Mouse (Mus musculus) lung, embryonic 16.5 days (tissue): ENCODE data around the gene S100a16. TPM values are rescaled to one million over a fixed set of nuclear protein-coding genes. Genes with fewer than 3 reads are reported as not detected.
A peak's percentile ranks its signal among the peaks of the same experiment; 100 is the strongest.

Experiments
- ATAC-seq: fragments of 200-750 bp; cut with Nextera tagmentation; 2 replicates; pipeline ENCODE4 v1.8.0; 2017; ENCODE audit warnings: low read depth, mild to moderate bottlenecking, moderate library complexity
- H3K27ac ChIP-seq: fragments of 300-500 bp; sonication (generic); 2 replicates; pipeline ENCODE4 v1.5.1; 2014; ENCODE audit warnings: mild to moderate bottlenecking, control low read depth, low read length
- H3K27me3 ChIP-seq: fragments of 300-500 bp; sonication (generic); 2 replicates; pipeline ENCODE4 v1.6.1; 2014; ENCODE audit warnings: low read depth, low read length, mixed read lengths; ENCODE audit not compliant: control insufficient read depth, insufficient read depth
- H3K36me3 ChIP-seq: fragments of 300-500 bp; sonication (generic); 2 replicates; pipeline ENCODE4 v1.6.1; 2014; ENCODE audit warnings: low read length; ENCODE audit not compliant: control insufficient read depth, insufficient read depth
- H3K4me1 ChIP-seq: fragments of 300-500 bp; sonication (generic); replicated peaks from 2 replicates; pipeline ENCODE4 v1.6.1; 2014; ENCODE audit warnings: low read length, mixed read lengths; ENCODE audit not compliant: control insufficient read depth, insufficient read depth
- H3K4me2 ChIP-seq: fragments of 300-500 bp; sonication (generic); 2 replicates; pipeline ENCODE4 v1.6.1; 2014; ENCODE audit warnings: low read depth, low read length, control low read depth
- H3K4me3 ChIP-seq: fragments of 300-500 bp; sonication (generic); 2 replicates; pipeline ENCODE4 v1.5.1; 2014; ENCODE audit warnings: mild to moderate bottlenecking, low read length, control low read depth
- H3K9ac ChIP-seq: fragments of 300-500 bp; sonication (generic); 2 replicates; pipeline ENCODE4 v1.6.1; 2014; ENCODE audit warnings: low read length, control low read depth
- H3K9me3 ChIP-seq: fragments of 300-500 bp; sonication (generic); 2 replicates; pipeline ENCODE4 v1.6.1; 2016; ENCODE audit warnings: low read length; ENCODE audit not compliant: control insufficient read depth
- WGBS: fragments of 180-500 bp; shearing (Covaris S2); extraction: QIAGEN DNeasy Blood & Tissue Kit; methylation state at CpG from one replicate; pipeline ENCODE4 v1.1.7; 2014; 5-methylcytosine and 5-hydroxymethylcytosine counted together
- polyA plus RNA-seq: library from polyadenylated mRNA; unstranded; fragments of >200 nt; fragmentation: Nextera tagmentation; extraction: Ambion mirVana; gene quantifications from 2 replicates; pipeline ENCODE4 v1.2.1, GENCODE M21; 2015

S100a16 gene
- polyA plus RNA-seq = 241 and 257 TPM in 2 replicates

GRCm38 (mm10) chr3:90537141-90537904 is at the start of gene S100a16:
Gene S100a16, plus strand, starts transcription at chr3:90537254.
- H3K4me2 ChIP-seq = peak within 1 kb of the TSS; percentile 43
- peak within 1 kb of the TSS; percentile 43 for H3K4me3 ChIP-seq
- H3K27ac ChIP-seq = peak within 1 kb of the TSS; percentile 82
- H3K36me3 ChIP-seq = no peaks in the 10 kb centered on the region
- no peaks in the 10 kb centered on the region for H3K27me3 ChIP-seq
- WGBS = 28% methylated on average over 10 of the region's 10 CpGs
- H3K4me1 ChIP-seq = no peaks in the 10 kb centered on the region; the same call in 1 of the 2 replicates
- peak; percentile 90 for ATAC-seq
- H3K9me3 ChIP-seq = no peaks in the 10 kb centered on the region
- peak within 1 kb of the TSS; percentile 53 for H3K9ac ChIP-seq

GRCm38 (mm10) chr3:90488576-90488975 is 48.5 kb upstream of the S100a16 start:
- Histone ChIP-seq H3K27me3 (no peaks in the 10 kb centered on the region), H3K4me3 (no peak overlapping the region), H3K36me3 (peaks cover 41% of the 10 kb centered on the region), H3K4me1 (peaks cover 10% of the 10 kb centered on the region), H3K27ac (no peak overlapping the region), H3K4me2 (no peak overlapping the region), H3K9ac (no peak overlapping the region), H3K9me3 (no peaks in the 10 kb centered on the region)
- WGBS = 78% methylated on average over 6 of the region's 6 CpGs
- ATAC-seq = no peak

GRCm38 (mm10) chr3:90490696-90491256 is 46.3 kb upstream of the S100a16 start, which contains the start of gene Snapin:
Gene Snapin, minus strand, starts transcription at chr3:90491033.
- under 1% methylated on average over 37 of the region's 37 CpGs for WGBS

GRCm38 (mm10) chr3:90491350-90491749 is 45.7 kb upstream of the S100a16 start:
- Histone ChIP-seq H3K4me2 (no peak overlapping the region), H3K9ac (no peak overlapping the region), H3K36me3 (peaks cover 27% of the 10 kb centered on the region), H3K27ac (no peak overlapping the region), H3K9me3 (no peaks in the 10 kb centered on the region), H3K4me3 (no peak overlapping the region), H3K27me3 (no peaks in the 10 kb centered on the region), H3K4me1 (peaks cover 10% of the 10 kb centered on the region)
- no peak for ATAC-seq
- WGBS = 32% methylated on average over 2 of the region's 2 CpGs

More at GRCm38 (mm10) chr3:90490696-90491256, 46.3 kb upstream of the S100a16 start, which contains the start of gene Snapin:
- Histone ChIP-seq H3K36me3 (peaks cover 26% of the 10 kb centered on the region), H3K4me1 (peaks cover 10% of the 10 kb centered on the region), H3K27me3 (no peaks in the 10 kb centered on the region), H3K27ac (peak within 1 kb of the TSS; percentile 86), H3K9ac (peak within 1 kb of the TSS; percentile 86), H3K4me2 (peak within 1 kb of the TSS; percentile 62), H3K4me3 (peak within 1 kb of the TSS; percentile 80), H3K9me3 (no peaks in the 10 kb centered on the region)
- ATAC-seq = peak; percentile 99

GRCm38 (mm10) chr3:90493831-90494540 is 43.1 kb upstream of the S100a16 start:
- WGBS = 50% methylated on average over 4 of the region's 4 CpGs
- H3K27me3 ChIP-seq = no peaks in the 10 kb centered on the region
- H3K36me3 ChIP-seq = peaks cover 29% of the 10 kb centered on the region

GRCm38 (mm10) chr3:90495850-90496525 is 41.1 kb upstream of the S100a16 start:
- ATAC-seq = no peak
- Histone ChIP-seq H3K36me3 (peaks cover 36% of the 10 kb centered on the region), H3K4me3 (no peak overlapping the region), H3K4me1 (no peaks in the 10 kb centered on the region; the same call in 1 of the 2 replicates), H3K27ac (no peak overlapping the region), H3K27me3 (no peaks in the 10 kb centered on the region), H3K9ac (no peak overlapping the region), H3K9me3 (no peaks in the 10 kb centered on the region), H3K4me2 (no peak overlapping the region)
- 81% methylated on average over 7 of the region's 7 CpGs for WGBS

More at GRCm38 (mm10) chr3:90493831-90494540, 43.1 kb upstream of the S100a16 start:
- H3K4me1 ChIP-seq = peaks cover 10% of the 10 kb centered on the region
- no peak overlapping the region for H3K9ac ChIP-seq
- no peaks in the 10 kb centered on the region for H3K9me3 ChIP-seq
- H3K27ac ChIP-seq = peak overlapping the region; percentile 32; the same call in 1 of the 2 replicates
- ATAC-seq = no peak
- H3K4me3 ChIP-seq = no peak overlapping the region
- H3K4me2 ChIP-seq = no peak overlapping the region

- ATAC-seq = no peak
- no peak overlapping the region for H3K27ac ChIP-seq
- H3K4me3 ChIP-seq = no peak overlapping the region
- no peak overlapping the region for H3K9ac ChIP-seq
- H3K36me3 ChIP-seq = peaks cover 50% of the 10 kb centered on the region
- H3K9me3 ChIP-seq = no peaks in the 10 kb centered on the region
- no peaks in the 10 kb centered on the region; the same call in 1 of the 2 replicates for H3K4me1 ChIP-seq
- no peak overlapping the region for H3K4me2 ChIP-seq
- H3K27me3 ChIP-seq = no peaks in the 10 kb centered on the region
Measured at GRCm38 (mm10) chr3:90497597-90497996, 39.5 kb upstream of the S100a16 start.

GRCm38 (mm10) chr3:90503444-90503843 is 33.6 kb upstream of the S100a16 start:
- Histone ChIP-seq H3K9ac (no peak overlapping the region), H3K36me3 (peaks cover 52% of the 10 kb centered on the region), H3K27me3 (no peaks in the 10 kb centered on the region), H3K4me2 (no peak overlapping the region), H3K4me3 (no peak overlapping the region), H3K4me1 (peaks cover 22% of the 10 kb centered on the region), H3K27ac (no peak overlapping the region), H3K9me3 (no peaks in the 10 kb centered on the region)
- no peak for ATAC-seq
- WGBS = 55% methylated on average over 4 of the region's 4 CpGs
